Mouse (Mus musculus) cerebellum, adult 8-10 months (tissue): ENCODE measurements around the gene Igfals.

ENCODE experiments used
- DNase-seq: peaks from one replicate; pipeline ENCODE4 v3.0.0; 2022

Gene Igfals

GRCm38 (mm10) chr17:24873695-24874404 lies 8.1 kb downstream of the Igfals start:
- no peak for DNase-seq

- no peak for DNase-seq
Measured at GRCm38 (mm10) chr17:24874405-24874745, 8.6 kb downstream of the Igfals start.

- DNase-seq, result no peak
Measured at GRCm38 (mm10) chr17:24874989-24875388, 9.2 kb downstream of the Igfals start.

GRCm38 (mm10) chr17:24877336-24878116 lies 11.7 kb downstream of the Igfals start:
- DNase-seq, result no peak

- DNase-seq, result no peak
Measured at GRCm38 (mm10) chr17:24878117-24878397, 12.3 kb downstream of the Igfals start.

- no peak for DNase-seq
Measured at GRCm38 (mm10) chr17:24878531-24878930, 12.7 kb downstream of the Igfals start.

- DNase-seq, result no peak
Measured at GRCm38 (mm10) chr17:24881738-24882440, 16.1 kb downstream of the Igfals start.

GRCm38 (mm10) chr17:24884391-24884790 lies 18.6 kb downstream of the Igfals start:
- DNase-seq, result no peak

GRCm38 (mm10) chr17:24885356-24886133 lies 19.7 kb downstream of the Igfals start:
- no peak for DNase-seq

GRCm38 (mm10) chr17:24886134-24886931 lies 20.5 kb downstream of the Igfals start, which contains the start of the genes Nubp2 and Spsb3:
Gene Nubp2 (minus strand): TSS chr17:24886349.
Gene Spsb3 (plus strand): TSS chr17:24886643.
- peak; percentile 97 for DNase-seq

- no peak for DNase-seq
Measured at GRCm38 (mm10) chr17:24886932-24887271, 21.1 kb downstream of the Igfals start.

- DNase-seq, result no peak
Measured at GRCm38 (mm10) chr17:24887291-24888080, 21.7 kb downstream of the Igfals start.

GRCm38 (mm10) chr17:24888862-24889261 lies 23.1 kb downstream of the Igfals start:
- no peak for DNase-seq

- no peak for DNase-seq
Measured at GRCm38 (mm10) chr17:24890151-24891092, 24.6 kb downstream of the Igfals start.

- DNase-seq, result peak; percentile 66
Measured at GRCm38 (mm10) chr17:24891321-24891720, 25.5 kb downstream of the Igfals start.

GRCm38 (mm10) chr17:24892785-24893184 lies 27.0 kb downstream of the Igfals start:
- DNase-seq, result no peak

- DNase-seq, result no peak
Measured at GRCm38 (mm10) chr17:24893276-24893675, 27.5 kb downstream of the Igfals start.

- no peak for DNase-seq
Measured at GRCm38 (mm10) chr17:24894061-24894994, 28.5 kb downstream of the Igfals start.

- DNase-seq, result peak; percentile 78
Measured at GRCm38 (mm10) chr17:24894995-24895547, 29.3 kb downstream of the Igfals start, which contains the start of the genes Eme2 and Mrps34. Gene Eme2 (minus strand): TSS chr17:24895087. Gene Mrps34 (plus strand): TSS chr17:24895116.
